Mouse (Mus musculus) liver, postnatal 0 days (tissue): ENCODE measurements around the gene Dgke. TPM values are rescaled to one million over a fixed set of nuclear protein-coding genes. Genes with fewer than 3 reads are reported as not detected.
A peak's percentile ranks its signal among the peaks of the same experiment; 100 is the strongest.

Experiments
- ATAC-seq: fragments of 200-750 bp; cut with Nextera tagmentation; 2 replicates; pipeline ENCODE4 v1.8.0; 2017; ENCODE audit warnings: mild to moderate bottlenecking, moderate library complexity
- DNase-seq: peaks from one replicate; pipeline ENCODE4 v3.0.0-alpha.2; 2016
- H3K27ac ChIP-seq: fragments of 300-500 bp; sonication (generic); 2 replicates; pipeline ENCODE4 v1.5.1; 2014; ENCODE audit warnings: antibody characterized with exemption, moderate library complexity, mild to moderate bottlenecking, low read depth
- H3K27me3 ChIP-seq: fragments of 300-500 bp; sonication (generic); 2 replicates; pipeline ENCODE4 v1.6.1; 2014; ENCODE audit warnings: low read length, control low read depth, mixed read lengths; ENCODE audit not compliant: insufficient read depth
- H3K36me3 ChIP-seq: fragments of 300-500 bp; sonication (generic); replicated peaks from 2 replicates; pipeline ENCODE4 v1.6.1; 2014; ENCODE audit warnings: mild to moderate bottlenecking, control low read depth, low read length, moderate library complexity, mixed read lengths; ENCODE audit not compliant: insufficient read depth
- H3K4me1 ChIP-seq: fragments of 300-500 bp; sonication (generic); 2 replicates; pipeline ENCODE4 v1.6.1; 2014; ENCODE audit warnings: antibody characterized with exemption, mild to moderate bottlenecking, control low read depth; ENCODE audit not compliant: insufficient read depth
- H3K4me2 ChIP-seq: fragments of 300-500 bp; sonication (generic); 2 replicates; pipeline ENCODE4 v1.6.1; 2014; ENCODE audit warnings: low read depth, mild to moderate bottlenecking, low read length, moderate library complexity, mixed read lengths
- H3K4me3 ChIP-seq: fragments of 300-500 bp; sonication (generic); 2 replicates; pipeline ENCODE4 v1.5.1; 2014; ENCODE audit warnings: low read depth, low read length
- H3K9ac ChIP-seq: fragments of 300-500 bp; sonication (generic); replicated peaks from 2 replicates; pipeline ENCODE4 v1.6.1; 2014; ENCODE audit warnings: mild to moderate bottlenecking, moderate library complexity
- H3K9me3 ChIP-seq: fragments of 300-500 bp; sonication (generic); 2 replicates; pipeline ENCODE4 v1.6.1; 2016; ENCODE audit warnings: mild to moderate bottlenecking, control low read depth, low read length, mixed read lengths
- CTCF ChIP-seq: sonication (generic); IDR thresholded peaks from 2 replicates; pipeline ENCODE4 v1.5.1; 2016; ENCODE audit warnings: antibody characterized with exemption, low read depth
- EP300 ChIP-seq: IDR thresholded peaks from 2 replicates; pipeline ENCODE4 v1.6.1; 2016; ENCODE audit warnings: antibody characterized with exemption, low read depth, mild to moderate bottlenecking
- whole genome bisulfite sequencing: fragments of 180-500 bp; shearing (Covaris S2); extraction: QIAGEN DNeasy Blood & Tissue Kit; methylation state at CpG from one replicate; pipeline ENCODE4 v1.1.7; 2014; ENCODE audit not compliant: insufficient replicate concordance; 5-methylcytosine and 5-hydroxymethylcytosine counted together
- polyA plus RNA-seq: library from polyadenylated mRNA; unstranded; fragments of >200 nt; fragmentation: Nextera tagmentation; extraction: Ambion mirVana; gene quantifications from 2 replicates; pipeline ENCODE4 v1.2.1, GENCODE M21; 2015

The Dgke gene
- polyA plus RNA-seq, 1 experiment from 2014 or later: 0.60 TPM

GRCm38 (mm10) chr11:88996427-88996826, 70.2 kb downstream of the Dgke start:
- H3K27ac ChIP-seq: peak overlapping the region; percentile 1; the same call in 1 of the 2 replicates
- H3K27me3 ChIP-seq: no peaks in the 10 kb centered on the region
- no peak overlapping the region for H3K4me2 ChIP-seq
- H3K9me3 ChIP-seq: no peaks in the 10 kb centered on the region
- TF ChIP-seq CTCF: no peak
- no peak for TF ChIP-seq EP300
- H3K36me3 ChIP-seq: peaks cover 2% of the 10 kb centered on the region
- no peak overlapping the region for H3K4me3 ChIP-seq
- H3K4me1 ChIP-seq: peaks cover 22% of the 10 kb centered on the region
- 54% methylated on average over 7 of the region's 7 CpGs for WGBS
- ATAC-seq (no peak), DNase-seq (no peak)
- no peak overlapping the region for H3K9ac ChIP-seq

GRCm38 (mm10) chr11:88995616-88996015, 71.0 kb downstream of the Dgke start:
- H3K9ac ChIP-seq: no peak overlapping the region
- 81% methylated on average over 2 of the region's 2 CpGs for WGBS

GRCm38 (mm10) chr11:88994492-88994891, 72.2 kb downstream of the Dgke start:
- Histone ChIP-seq H3K4me1 (peaks cover 15% of the 10 kb centered on the region), H3K27ac (no peak overlapping the region), H3K9me3 (no peaks in the 10 kb centered on the region), H3K4me3 (no peak overlapping the region), H3K9ac (no peak overlapping the region), H3K27me3 (no peaks in the 10 kb centered on the region), H3K4me2 (no peak overlapping the region), H3K36me3 (peaks cover 5% of the 10 kb centered on the region; the same call in 1 of the 2 replicates)
- DNase-seq: no peak
- no peak for ATAC-seq
- TF ChIP-seq CTCF (no peak), EP300 (no peak)
- 65% methylated on average over 7 of the region's 7 CpGs for WGBS

More at GRCm38 (mm10) chr11:88995616-88996015, 71.0 kb downstream of the Dgke start:
- H3K4me2 ChIP-seq: no peak overlapping the region
- peaks cover 16% of the 10 kb centered on the region for H3K4me1 ChIP-seq
- DNase-seq: no peak
- H3K4me3 ChIP-seq: no peak overlapping the region
- TF ChIP-seq EP300 (no peak), CTCF (no peak)
- H3K9me3 ChIP-seq: no peaks in the 10 kb centered on the region
- H3K36me3 ChIP-seq: peaks cover 5% of the 10 kb centered on the region; the same call in 1 of the 2 replicates
- H3K27me3 ChIP-seq: no peaks in the 10 kb centered on the region
- no peak for ATAC-seq
- no peak overlapping the region for H3K27ac ChIP-seq

- peaks cover 5% of the 10 kb centered on the region; the same call in 1 of the 2 replicates for H3K36me3 ChIP-seq
- ATAC-seq (peak; percentile 56), DNase-seq (peak; percentile 78)
- peaks cover 11% of the 10 kb centered on the region for H3K4me1 ChIP-seq
- no peaks in the 10 kb centered on the region for H3K9me3 ChIP-seq
- WGBS: 15% methylated on average over 5 of the region's 5 CpGs
- H3K4me2 ChIP-seq: no peak overlapping the region
- H3K27me3 ChIP-seq: no peaks in the 10 kb centered on the region
- no peak overlapping the region for H3K27ac ChIP-seq
- H3K9ac ChIP-seq: no peak overlapping the region
- H3K4me3 ChIP-seq: no peak overlapping the region
- TF ChIP-seq EP300 (no peak), CTCF (peak; percentile 93)
Observed at GRCm38 (mm10) chr11:88993625-88994024, 73.0 kb downstream of the Dgke start.

- Histone ChIP-seq H3K27ac (no peak overlapping the region), H3K36me3 (peaks cover 8% of the 10 kb centered on the region; the same call in 1 of the 2 replicates), H3K4me3 (no peak overlapping the region), H3K9me3 (no peaks in the 10 kb centered on the region), H3K27me3 (no peaks in the 10 kb centered on the region), H3K4me1 (peaks cover 8% of the 10 kb centered on the region), H3K4me2 (no peak overlapping the region), H3K9ac (no peak overlapping the region)
- 55% methylated on average over 7 of the region's 7 CpGs for WGBS
- no peak for ATAC-seq
- TF ChIP-seq CTCF (no peak), EP300 (no peak)
- no peak for DNase-seq
Observed at GRCm38 (mm10) chr11:88993186-88993585, 73.5 kb downstream of the Dgke start.

- peak; percentile 88 for ATAC-seq
- peak; percentile 74 for TF ChIP-seq CTCF
- no peak for TF ChIP-seq EP300
- no peak overlapping the region for H3K4me3 ChIP-seq
- 42% methylated on average over 5 of the region's 5 CpGs for WGBS
- H3K36me3 ChIP-seq: peaks cover 8% of the 10 kb centered on the region; the same call in 1 of the 2 replicates
- H3K4me2 ChIP-seq: no peak overlapping the region
- H3K27me3 ChIP-seq: no peaks in the 10 kb centered on the region
- DNase-seq: no peak
- H3K4me1 ChIP-seq: no peaks in the 10 kb centered on the region; the same call in 1 of the 2 replicates
- no peak overlapping the region for H3K9ac ChIP-seq
- no peak overlapping the region for H3K27ac ChIP-seq
- no peaks in the 10 kb centered on the region for H3K9me3 ChIP-seq
Observed at GRCm38 (mm10) chr11:88989530-88989929, 77.1 kb downstream of the Dgke start.

GRCm38 (mm10) chr11:88988956-88989355, 77.7 kb downstream of the Dgke start:
- Histone ChIP-seq H3K27ac (no peak overlapping the region), H3K4me2 (no peak overlapping the region), H3K27me3 (no peaks in the 10 kb centered on the region), H3K9ac (no peak overlapping the region), H3K4me3 (no peak overlapping the region), H3K4me1 (no peaks in the 10 kb centered on the region; the same call in 1 of the 2 replicates), H3K36me3 (peaks cover 8% of the 10 kb centered on the region; the same call in 1 of the 2 replicates), H3K9me3 (no peaks in the 10 kb centered on the region)
- DNase-seq (no peak), ATAC-seq (no peak)
- WGBS: 73% methylated on average over 5 of the region's 5 CpGs
- TF ChIP-seq EP300 (no peak), CTCF (no peak)
